Mouse (Mus musculus) C2C12 (cell line): Measurements from ENCODE around the gene Syce2.

Experiments used
- CTCF ChIP-seq: IDR thresholded peaks from one replicate; pipeline ENCODE4 v1.5.1; 2011; ENCODE audit not compliant: control insufficient read depth, insufficient read depth, insufficient read length
- MAX ChIP-seq: IDR thresholded peaks from one replicate; pipeline ENCODE4 v1.6.1; 2011; ENCODE audit warnings: mild to moderate bottlenecking, control low read depth
- MYOG ChIP-seq: IDR thresholded peaks from one replicate; pipeline ENCODE4 v1.6.1; 2011; ENCODE audit not compliant: control insufficient read depth, insufficient read length; ENCODE audit errors: extremely low read depth
- USF1 ChIP-seq: IDR thresholded peaks from one replicate; pipeline ENCODE4 v1.6.1; 2011; ENCODE audit warnings: low read depth, mild to moderate bottlenecking, control low read depth, moderate library complexity

- TF ChIP-seq CTCF (no peak), MAX (no peak), USF1 (no peak), MYOG (no peak)
Measured at GRCm38 (mm10) chr8:84913960-84914359, 42.0 kb downstream of the Syce2 start.
